Mouse (Mus musculus) MEL (cell line): Measurements from ENCODE around the gene Cstf1.

Source experiments
- ETS1 ChIP-seq: IDR thresholded peaks from 2 replicates; pipeline ENCODE4 v1.6.1; 2012; ENCODE audit warnings: low read depth, mild to moderate bottlenecking, inconsistent platforms, low read length, improper control_type of control experiment, moderate library complexity
- MXI1 ChIP-seq: IDR thresholded peaks from 2 replicates; pipeline ENCODE4 v1.6.1; 2011; ENCODE audit warnings: mild to moderate bottlenecking, low read depth, low read length, improper control_type of control experiment
- POLR2A ChIP-seq, 2 experiments: IDR thresholded peaks; 2 replicates each; pipeline ENCODE4 v1.6.1; 2011 to 2012; ENCODE audit warnings: low read length in 2 of 2, mild to moderate bottlenecking in 2 of 2, control low read depth in 1 of 2, improper control_type of control experiment in 1 of 2, low read depth in 1 of 2, moderate library complexity in 1 of 2; ENCODE audit not compliant: control insufficient read depth in 1 of 2, insufficient read depth in 1 of 2, poor library complexity in 1 of 2
- USF1 ChIP-seq: IDR thresholded peaks from 2 replicates; pipeline ENCODE4 v1.6.1; 2014; ENCODE audit warnings: low read depth, mild to moderate bottlenecking, inconsistent platforms, low read length, improper control_type of control experiment, moderate library complexity
- ZC3H11A ChIP-seq: IDR thresholded peaks from 2 replicates; pipeline ENCODE4 v1.6.1; 2012; ENCODE audit warnings: low read depth, mild to moderate bottlenecking, inconsistent platforms, low read length, improper control_type of control experiment
- ZKSCAN1 ChIP-seq: IDR thresholded peaks from 2 replicates; pipeline ENCODE4 v1.6.1; 2012; ENCODE audit warnings: low read depth, mild to moderate bottlenecking, inconsistent platforms, low read length, improper control_type of control experiment, moderate library complexity
- ZMIZ1 ChIP-seq: IDR thresholded peaks from 2 replicates; pipeline ENCODE4 v1.6.1; 2012; ENCODE audit warnings: low read depth, mild to moderate bottlenecking, inconsistent platforms, low read length, improper control_type of control experiment, moderate library complexity

GRCm38 (mm10) chr2:172411091-172411490 is 40.6 kb downstream of the Cstf1 start:
- TF ChIP-seq ZKSCAN1 (no peak), USF1 (no peak), ZC3H11A (no peak), ETS1 (no peak), MXI1 (no peak), ZMIZ1 (no peak), POLR2A (IDR thresholded peaks at IDR 0.05; ENCODE audit: control insufficient read depth in 1 of 2, insufficient read depth in 1 of 2, low read depth in 1 of 2, low read length in 2 of 2, poor library complexity in 1 of 2) (no peak)
